Mouse (Mus musculus): ENCODE results near the gene Etv2.

The Etv2 gene

GRCm38 (mm10) chr7:30635752-30636151, at the start of gene Etv2:
Gene Etv2, minus strand, starts transcription at chr7:30635852.
- no peak for DNase-seq (ENCODE audit: low spot score)

GRCm38 (mm10) chr7:30683425-30683824, 47.8 kb upstream of the Etv2 start:
- DNase-seq (ENCODE audit: low spot score) = no peak

- DNase-seq (ENCODE audit: low spot score) = no peak
Measured at GRCm38 (mm10) chr7:30681897-30682296, 46.2 kb upstream of the Etv2 start.

GRCm38 (mm10) chr7:30678263-30678975, 42.8 kb upstream of the Etv2 start:
- no peak for DNase-seq (ENCODE audit: low spot score)

GRCm38 (mm10) chr7:30671480-30671879, 35.8 kb upstream of the Etv2 start, which contains the start of gene Pmis2:
Gene Pmis2, minus strand, starts transcription at chr7:30671605.
- no peak for DNase-seq (ENCODE audit: low spot score)

GRCm38 (mm10) chr7:30669229-30669628, 33.6 kb upstream of the Etv2 start:
- no peak for DNase-seq (ENCODE audit: low spot score)

- DNase-seq (ENCODE audit: low spot score) = no peak
Measured at GRCm38 (mm10) chr7:30665321-30665720, 29.7 kb upstream of the Etv2 start.

- peak; percentile 87 for DNase-seq (ENCODE audit: low spot score)
Measured at GRCm38 (mm10) chr7:30664529-30665200, 29.0 kb upstream of the Etv2 start, which contains the start of gene Haus5. Gene Haus5, minus strand, starts transcription at chr7:30664994.

- peak; percentile 98 for DNase-seq (ENCODE audit: low spot score)
Measured at GRCm38 (mm10) chr7:30649591-30650540, 14.2 kb upstream of the Etv2 start, which contains the start of gene Rbm42. Gene Rbm42, minus strand, starts transcription at chr7:30650317.

- DNase-seq (ENCODE audit: low spot score) = no peak
Measured at GRCm38 (mm10) chr7:30639083-30639482, 3.4 kb upstream of the Etv2 start.

GRCm38 (mm10) chr7:30636395-30636794, 743 bp upstream of the Etv2 start:
- DNase-seq (ENCODE audit: low spot score) = no peak

- DNase-seq (ENCODE audit: low spot score) = peak; percentile 46
Measured at GRCm38 (mm10) chr7:30634621-30635020, 1.0 kb downstream of the Etv2 start.

- DNase-seq (ENCODE audit: low spot score) = no peak
Measured at GRCm38 (mm10) chr7:30633762-30634412, 1.8 kb downstream of the Etv2 start.

GRCm38 (mm10) chr7:30629013-30629412, 6.6 kb downstream of the Etv2 start:
- no peak for DNase-seq (ENCODE audit: low spot score)

GRCm38 (mm10) chr7:30626647-30627046, 9.0 kb downstream of the Etv2 start:
- no peak for DNase-seq (ENCODE audit: low spot score)

GRCm38 (mm10) chr7:30625530-30626384, 9.9 kb downstream of the Etv2 start, which contains the start of gene Cox6b1:
Gene Cox6b1, minus strand, starts transcription at chr7:30626151.
- peak; percentile 92 for DNase-seq (ENCODE audit: low spot score)

- no peak for DNase-seq (ENCODE audit: low spot score)
Measured at GRCm38 (mm10) chr7:30619202-30619601, 16.4 kb downstream of the Etv2 start.

- DNase-seq (ENCODE audit: low spot score) = no peak
Measured at GRCm38 (mm10) chr7:30618658-30619057, 17.0 kb downstream of the Etv2 start.

GRCm38 (mm10) chr7:30615049-30615760, 20.4 kb downstream of the Etv2 start:
- peak; percentile 55 for DNase-seq (ENCODE audit: low spot score)

GRCm38 (mm10) chr7:30614454-30614853, 21.2 kb downstream of the Etv2 start:
- DNase-seq (ENCODE audit: low spot score) = no peak
